Mouse (Mus musculus): ENCODE data around the gene Taf4.

- TF ChIP-seq POLR2A (IDR thresholded peaks at IDR 0.05; ENCODE audit: insufficient read length, low read depth) (no peak), E2F4 (IDR thresholded peaks at IDR 0.05; ENCODE audit: insufficient read depth) (no peak)
Measured at GRCm38 (mm10) chr2:179948820-179949219, 27.6 kb downstream of the Taf4 start.
